Mouse (Mus musculus) hindbrain, postnatal 0 days (tissue): Measurements from ENCODE around the gene Olfr1360. TPM values are rescaled to one million over a fixed set of nuclear protein-coding genes. Genes with fewer than 3 reads are reported as not detected.
"Not testable (repeated sequence)": the region's sequence is repeated elsewhere in the genome, so short reads cannot be mapped to it uniquely, and the experiment has no call there.

Source experiments
- ATAC-seq: fragments of 200-750 bp; cut with Nextera tagmentation; 2 replicates; pipeline ENCODE4 v1.8.0; 2017; ENCODE audit warnings: mild to moderate bottlenecking, moderate TSS enrichment, moderate library complexity
- DNase-seq: peaks from one replicate; pipeline ENCODE4 v3.0.0-alpha.2; 2015; ENCODE audit warnings: low spot score
- H3K27ac ChIP-seq: fragments of 300-500 bp; sonication (generic); 2 replicates; pipeline ENCODE4 v1.5.1; 2014; ENCODE audit warnings: mild to moderate bottlenecking
- H3K27me3 ChIP-seq: fragments of 300-500 bp; sonication (generic); 2 replicates; pipeline ENCODE4 v1.6.1; 2014; ENCODE audit warnings: low read length, mixed read lengths; ENCODE audit not compliant: insufficient read depth
- H3K36me3 ChIP-seq: fragments of 300-500 bp; sonication (generic); 2 replicates; pipeline ENCODE4 v1.6.1; 2014; ENCODE audit warnings: low read length, mixed read lengths; ENCODE audit not compliant: insufficient read depth
- H3K4me1 ChIP-seq: fragments of 300-500 bp; sonication (generic); 2 replicates; pipeline ENCODE4 v1.6.1; 2014; ENCODE audit warnings: antibody characterized with exemption, low read length, mixed read lengths; ENCODE audit not compliant: insufficient read depth
- H3K4me2 ChIP-seq: fragments of 300-500 bp; sonication (generic); 2 replicates; pipeline ENCODE4 v1.6.1; 2014; ENCODE audit warnings: low read depth, mild to moderate bottlenecking, low read length, moderate library complexity, mixed read lengths
- H3K4me3 ChIP-seq: fragments of 300-500 bp; sonication (generic); 2 replicates; pipeline ENCODE4 v1.5.1; 2014; ENCODE audit warnings: low read length
- H3K9ac ChIP-seq: fragments of 300-500 bp; sonication (generic); replicated peaks from 2 replicates; pipeline ENCODE4 v1.6.1; 2014; ENCODE audit warnings: mild to moderate bottlenecking, low read length, moderate library complexity, mixed read lengths
- H3K9me3 ChIP-seq: fragments of 300-500 bp; sonication (generic); 2 replicates; pipeline ENCODE4 v1.6.1; 2016; ENCODE audit warnings: low read length, mixed read lengths
- CTCF ChIP-seq: IDR thresholded peaks from 2 replicates; pipeline ENCODE4 v1.5.1; 2016; ENCODE audit warnings: antibody characterized with exemption, control low read depth, low read depth
- WGBS: fragments of 180-500 bp; shearing (Covaris S2); extraction: QIAGEN DNeasy Blood & Tissue Kit; methylation state at CpG from one replicate; pipeline ENCODE4 v1.1.7; 2014; 5-methylcytosine and 5-hydroxymethylcytosine counted together
- polyA plus RNA-seq: library from polyadenylated mRNA; unstranded; fragments of >200 nt; fragmentation: Nextera tagmentation; extraction: Ambion mirVana; gene quantifications from 2 replicates; pipeline ENCODE4 v1.2.1, GENCODE M21; 2015
- total RNA-seq: library from RNA; depleted of rRNA; stranded (reverse); fragments of >200 nt; gene quantifications from 2 replicates; pipeline ENCODE4 v1.2.3, GENCODE M21; 2014

Olfr1360 gene
- total and polyA plus RNA-seq, 2 experiments from 2014 or later, result not detected

GRCm38 (mm10) chr13:21716540-21717391 lies 39.6 kb upstream of the Olfr1360 start:
- H3K36me3 ChIP-seq, H3K27me3 ChIP-seq, H3K9me3 ChIP-seq, ATAC-seq, H3K4me1 ChIP-seq: not testable (repeated sequence)
- Histone ChIP-seq H3K4me2 (peak overlapping the region; percentile 72), H3K27ac (peak overlapping the region; percentile 79), H3K4me3 (peak overlapping the region; percentile 38), H3K9ac (peak overlapping the region; percentile 44)
- 0% methylated on average over 9 of the region's 38 CpGs for WGBS
- DNase-seq, result peak; percentile 22

DNA sequence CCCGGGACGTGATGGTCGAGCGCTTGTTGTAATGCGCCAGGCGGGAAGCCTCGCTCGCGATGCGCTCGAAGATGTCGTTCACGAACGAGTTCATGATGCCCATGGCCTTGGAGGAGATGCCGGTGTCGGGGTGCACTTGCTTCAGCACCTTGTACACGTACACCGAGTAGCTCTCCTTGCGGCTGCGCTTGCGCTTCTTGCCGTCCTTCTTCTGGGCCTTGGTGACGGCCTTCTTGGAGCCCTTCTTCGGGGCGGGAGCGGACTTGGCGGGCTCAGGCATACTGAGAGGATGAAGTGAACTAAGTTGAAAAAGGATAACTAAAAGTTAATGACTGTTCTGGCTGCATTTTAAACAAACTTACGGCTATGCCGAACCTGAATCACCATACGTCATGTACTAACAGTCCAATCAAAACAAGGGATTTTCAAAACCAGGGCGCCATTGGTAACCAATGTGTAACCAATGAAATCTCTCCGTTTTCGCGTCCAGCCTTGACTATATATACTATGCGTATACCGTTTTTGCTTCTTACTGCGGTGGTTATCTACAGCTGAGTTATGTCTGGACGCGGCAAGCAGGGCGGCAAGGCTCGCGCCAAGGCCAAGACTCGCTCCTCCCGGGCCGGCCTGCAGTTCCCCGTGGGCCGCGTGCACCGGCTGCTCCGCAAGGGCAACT lies 38.8 kb upstream of the Olfr1360 start, which contains the start of the genes Hist1h2bl and Hist1h2ai:
Gene Hist1h2bl (minus strand): TSS at position 280 of the 676 bp plus-strand sequence.
Gene Hist1h2ai (plus strand): TSS at position 559 of the 676 bp plus-strand sequence.
- H3K9me3 ChIP-seq, H3K27me3 ChIP-seq, H3K36me3 ChIP-seq, H3K4me1 ChIP-seq: not testable (repeated sequence)
- peak; percentile 95 for ATAC-seq
- peak within 1 kb of the TSS; percentile 44 for H3K9ac ChIP-seq
- peak; percentile 97 for DNase-seq
- peak within 1 kb of the TSS; percentile 79 for H3K27ac ChIP-seq
- H3K4me2 ChIP-seq, result peak within 1 kb of the TSS; percentile 72
- WGBS, result under 1% methylated on average over 27 of the region's 50 CpGs
- peak within 1 kb of the TSS; percentile 38 for H3K4me3 ChIP-seq

DNA sequence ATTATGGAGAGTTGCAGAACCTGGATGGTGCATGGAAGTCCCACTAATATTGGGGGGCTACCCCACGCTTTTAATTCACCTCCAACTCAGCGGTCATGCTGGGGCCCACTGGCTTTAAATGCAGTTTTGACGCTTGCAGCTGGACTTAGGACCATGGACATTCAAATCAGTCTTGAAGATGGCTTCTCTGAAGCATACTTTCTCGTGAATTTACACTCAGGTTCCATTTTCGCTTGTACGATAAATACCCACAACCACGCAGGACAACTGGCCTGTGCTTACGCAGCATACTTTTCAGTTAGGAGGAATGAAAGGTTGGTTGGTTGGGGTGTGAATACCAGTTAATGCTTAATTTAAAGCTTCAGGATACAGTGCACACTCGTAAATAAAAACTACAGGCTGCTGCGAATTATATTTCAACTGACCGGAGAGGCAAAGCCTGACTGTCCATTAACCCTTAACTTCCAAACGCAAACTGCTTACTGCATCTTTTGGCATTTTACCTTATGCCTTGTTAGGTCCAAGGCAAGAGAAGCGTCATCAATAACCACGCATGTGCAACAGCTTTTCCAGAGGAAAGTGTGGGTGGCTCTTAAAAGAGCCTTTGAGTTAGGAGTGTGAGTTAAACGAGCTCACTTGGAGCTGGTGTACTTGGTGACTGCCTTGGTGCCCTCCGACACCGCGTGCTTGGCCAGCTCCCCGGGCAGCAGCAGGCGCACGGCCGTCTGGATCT lies 38.1 kb upstream of the Olfr1360 start:
- DNase-seq, result peak; percentile 19
- peak overlapping the region; percentile 38 for H3K4me3 ChIP-seq
- H3K27ac ChIP-seq, result peak overlapping the region; percentile 79
- H3K36me3 ChIP-seq, result no peaks in the 10 kb centered on the region
- TF ChIP-seq CTCF, result no peak
- ATAC-seq, result no peak
- peak overlapping the region; percentile 72 for H3K4me2 ChIP-seq
- H3K4me1 ChIP-seq, result peaks cover 7% of the 10 kb centered on the region; the same call in 1 of the 2 replicates
- peak overlapping the region; percentile 37; the same call in 1 of the 2 replicates for H3K9ac ChIP-seq
- no peaks in the 10 kb centered on the region for H3K27me3 ChIP-seq
- no peaks in the 10 kb centered on the region for H3K9me3 ChIP-seq
- under 1% methylated on average over 20 of the region's 22 CpGs for WGBS

DNA sequence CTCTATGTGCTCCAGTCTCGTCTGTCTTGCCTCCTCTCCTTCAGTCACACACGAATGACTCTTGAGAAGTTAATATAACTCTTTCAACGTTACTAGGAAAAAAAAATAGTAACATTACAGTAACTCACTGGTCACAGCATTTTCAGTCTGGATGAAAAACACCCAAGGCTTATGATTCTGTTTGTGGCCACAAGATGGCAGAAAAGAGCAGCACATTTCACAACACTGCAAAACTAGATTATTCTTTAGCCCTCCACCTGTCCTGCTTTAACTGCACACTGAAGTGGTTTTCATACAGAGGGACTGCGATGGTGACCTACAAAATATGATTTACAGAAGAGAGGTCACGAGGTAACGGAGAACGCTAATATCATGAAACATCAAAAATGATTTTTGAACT lies 37.5 kb upstream of the Olfr1360 start:
- TF ChIP-seq CTCF, result peak; percentile 92
- Histone ChIP-seq H3K27me3 (no peaks in the 10 kb centered on the region), H3K27ac (no peak overlapping the region), H3K9me3 (no peaks in the 10 kb centered on the region), H3K36me3 (no peaks in the 10 kb centered on the region), H3K9ac (peak overlapping the region; percentile 37; the same call in 1 of the 2 replicates), H3K4me2 (peak overlapping the region; percentile 72), H3K4me3 (peak overlapping the region; percentile 38), H3K4me1 (peaks cover 7% of the 10 kb centered on the region; the same call in 1 of the 2 replicates)
- WGBS, result 0% methylated on average over 7 of the region's 7 CpGs
- ATAC-seq, result no peak
- peak; percentile 77 for DNase-seq

- peak overlapping the region; percentile 82 for H3K4me2 ChIP-seq
- no peaks in the 10 kb centered on the region for H3K4me1 ChIP-seq
- no peaks in the 10 kb centered on the region for H3K9me3 ChIP-seq
- peak overlapping the region; percentile 46; the same call in 1 of the 2 replicates for H3K9ac ChIP-seq
- TF ChIP-seq CTCF, result no peak
- ATAC-seq, result no peak
- peak overlapping the region; percentile 76 for H3K4me3 ChIP-seq
- no peak for DNase-seq
- H3K27me3 ChIP-seq, result no peaks in the 10 kb centered on the region
- H3K36me3 ChIP-seq, result no peaks in the 10 kb centered on the region
- no peak overlapping the region for H3K27ac ChIP-seq
- WGBS, result 25% methylated on average over 4 of the region's 4 CpGs
These were observed 34.5 kb upstream of the Olfr1360 start for GRCm38 (mm10) chr13:21711698-21712097.

DNA sequence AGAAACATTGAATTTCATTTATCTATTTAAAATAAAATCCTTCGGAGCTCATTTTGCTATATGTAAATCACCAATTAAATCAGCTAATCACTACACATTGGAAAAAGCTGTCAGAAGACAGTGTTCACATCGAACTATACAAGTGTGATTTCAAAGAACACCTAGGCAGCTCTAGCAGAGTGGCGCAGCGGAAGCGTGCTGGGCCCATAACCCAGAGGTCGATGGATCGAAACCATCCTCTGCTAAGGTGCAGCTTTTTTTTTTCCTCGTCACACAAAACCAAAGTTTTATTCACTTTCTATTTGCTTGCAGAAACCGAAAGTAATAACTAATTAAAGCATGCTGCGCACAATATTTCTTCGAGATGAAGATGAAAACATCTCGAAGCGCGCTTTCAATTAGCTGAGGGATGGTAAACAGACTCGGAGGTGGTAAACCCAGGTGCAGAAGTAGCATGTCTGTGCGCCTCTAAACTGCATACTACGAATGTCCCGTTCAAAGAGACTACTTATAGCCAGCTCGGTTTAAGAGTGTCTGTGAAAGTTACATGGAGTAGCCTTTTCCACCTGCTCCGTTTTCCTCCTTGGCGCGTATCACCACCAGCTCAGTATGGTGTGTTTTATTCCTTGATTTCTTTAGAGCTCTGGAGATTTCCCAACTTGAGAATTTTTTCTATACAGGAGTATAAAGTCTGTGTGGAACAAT lies 33.8 kb upstream of the Olfr1360 start:
- no peaks in the 10 kb centered on the region for H3K4me1 ChIP-seq
- H3K36me3 ChIP-seq, result no peaks in the 10 kb centered on the region
- no peak overlapping the region for H3K27ac ChIP-seq
- peak overlapping the region; percentile 82 for H3K4me2 ChIP-seq
- H3K27me3 ChIP-seq, result no peaks in the 10 kb centered on the region
- peak; percentile 83 for ATAC-seq
- peak overlapping the region; percentile 46 for H3K9ac ChIP-seq
- H3K4me3 ChIP-seq, result peak overlapping the region; percentile 76
- whole genome bisulfite sequencing, result 2% methylated on average over 22 of the region's 22 CpGs
- peak; percentile 84 for DNase-seq
- no peaks in the 10 kb centered on the region for H3K9me3 ChIP-seq
- TF ChIP-seq CTCF, result no peak
